Mouse (Mus musculus): ENCODE measurements at regions not wholly inside any gene's neighbourhood (a gene's known extent, or its start where the extent isn't known, plus 50 kb on each side); places are given as distances from the start of the nearest gene placed in this dataset.
A peak's percentile ranks its signal among the peaks of the same experiment; 100 is the strongest.

DNA sequence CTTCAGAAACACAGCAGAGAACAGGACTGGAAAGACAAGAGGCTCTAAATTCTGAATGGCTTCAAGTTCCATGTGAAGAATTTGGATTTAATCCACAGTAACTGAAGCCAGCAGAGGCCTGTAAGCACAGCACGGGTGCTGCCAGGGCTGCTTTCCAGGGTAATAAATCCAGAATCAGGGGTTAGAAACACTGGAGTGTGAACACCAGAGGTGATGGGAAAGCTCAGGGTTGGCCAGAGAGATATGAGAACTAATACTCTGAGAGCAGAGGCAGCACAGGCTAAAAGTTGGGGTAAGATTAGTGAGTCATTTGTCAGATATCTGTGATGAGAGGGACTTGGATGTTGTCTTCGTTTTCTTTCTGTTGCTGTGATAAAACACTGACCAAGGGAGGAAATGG, 153.6 kb upstream of the Tmc3 start:
- DNase-seq: no peak

DNA sequence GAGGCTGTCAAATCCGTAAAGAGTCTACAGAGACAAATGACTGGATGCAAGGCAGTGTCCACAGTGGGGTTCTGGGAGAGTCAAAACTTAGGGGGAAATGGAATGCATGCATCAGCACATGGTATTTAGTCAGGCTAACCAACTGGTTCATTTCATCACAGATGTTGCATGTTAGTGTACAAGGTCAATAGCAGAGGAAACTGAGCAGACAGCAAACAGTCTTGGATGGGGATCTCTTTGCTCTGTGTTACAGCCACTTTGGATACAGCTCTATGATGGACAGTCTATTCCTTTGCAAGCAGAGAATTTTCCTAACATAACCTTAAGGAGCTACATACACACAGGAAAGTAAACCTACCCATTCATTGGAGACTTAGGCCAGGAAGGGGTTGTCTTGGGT, 151.9 kb upstream of the Tmc3 start:
- no peak for DNase-seq

- no peak for DNase-seq
These were observed 150.6 kb upstream of the Tmc3 start for GRCm38 (mm10) chr7:83433959-83434715.

DNA sequence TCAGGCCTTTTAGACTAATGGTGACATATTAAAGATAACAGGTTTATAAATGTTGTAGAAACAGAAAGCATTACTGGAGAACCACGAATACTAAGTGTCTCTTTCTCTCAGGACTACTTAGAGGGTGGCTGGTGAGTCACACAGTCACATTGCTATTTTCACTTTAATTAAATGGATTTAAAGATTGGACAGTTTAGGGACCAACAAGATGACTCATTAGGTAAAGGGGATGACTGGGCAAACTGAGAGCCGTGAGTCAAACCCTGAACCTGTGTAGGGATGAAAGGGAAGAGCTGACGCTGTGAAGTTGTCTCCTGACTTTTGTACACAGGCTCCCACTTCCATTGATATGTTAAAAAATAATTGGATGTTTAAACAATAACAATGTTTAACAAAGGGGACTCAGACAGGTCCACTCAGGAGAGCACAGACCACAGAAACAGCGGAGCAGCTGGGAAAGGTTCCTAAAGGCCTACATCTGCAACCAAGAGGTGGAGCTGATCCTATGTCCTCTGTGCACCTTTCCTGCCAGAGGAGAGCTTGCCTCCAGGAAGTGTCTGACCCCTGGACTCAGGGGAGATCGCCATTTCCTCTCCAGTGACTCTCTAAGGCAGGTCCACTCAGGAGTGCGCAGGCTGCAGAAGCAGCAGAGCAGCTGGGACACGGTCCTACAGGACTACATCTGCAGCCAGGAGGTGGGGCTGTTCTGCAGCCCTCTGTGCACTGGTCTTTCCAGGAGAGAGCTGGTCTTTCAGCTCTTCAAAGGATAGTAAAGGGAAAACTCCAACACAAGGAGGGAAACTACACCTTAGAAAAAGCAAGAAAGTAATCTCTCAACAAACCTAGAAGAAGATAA, 146.0 kb upstream of the Tmc3 start:
- no peak for DNase-seq

DNA sequence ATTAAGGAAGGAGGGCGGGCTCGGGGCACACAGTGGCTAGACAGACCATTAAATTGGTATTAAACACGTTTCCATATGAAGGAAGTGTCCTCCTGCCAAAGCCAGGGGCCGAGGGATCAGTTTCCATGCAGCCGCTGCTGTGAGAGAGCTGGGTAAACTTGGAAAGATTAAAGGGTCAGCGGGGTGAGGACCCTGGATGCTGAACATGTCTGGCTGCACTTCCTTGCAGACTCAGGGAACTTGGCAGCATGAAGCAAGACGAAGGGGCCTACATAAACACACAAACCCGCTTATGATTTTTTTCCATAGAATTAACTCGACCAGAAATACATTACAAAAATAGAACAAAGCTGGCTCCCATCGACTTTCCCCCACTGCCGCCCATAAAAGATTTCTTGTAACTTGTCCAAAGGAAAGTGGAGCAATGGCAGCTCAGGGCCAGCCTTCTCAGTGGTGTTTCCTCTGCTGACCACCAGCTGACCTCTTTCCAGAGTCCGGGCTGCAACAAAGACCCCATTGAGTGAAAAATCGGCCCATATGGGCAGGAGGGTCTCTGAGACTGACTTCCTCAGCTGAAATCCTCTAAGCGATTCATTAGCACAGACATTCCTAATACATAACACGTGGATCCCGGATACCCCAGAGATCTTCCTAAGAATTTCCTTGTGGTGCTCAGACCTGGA, 141.0 kb upstream of the Tmc3 start:
- DNase-seq: no peak

- no peak for DNase-seq
These were observed 140.5 kb upstream of the Tmc3 start for GRCm38 (mm10) chr7:83444279-83444615.

DNA sequence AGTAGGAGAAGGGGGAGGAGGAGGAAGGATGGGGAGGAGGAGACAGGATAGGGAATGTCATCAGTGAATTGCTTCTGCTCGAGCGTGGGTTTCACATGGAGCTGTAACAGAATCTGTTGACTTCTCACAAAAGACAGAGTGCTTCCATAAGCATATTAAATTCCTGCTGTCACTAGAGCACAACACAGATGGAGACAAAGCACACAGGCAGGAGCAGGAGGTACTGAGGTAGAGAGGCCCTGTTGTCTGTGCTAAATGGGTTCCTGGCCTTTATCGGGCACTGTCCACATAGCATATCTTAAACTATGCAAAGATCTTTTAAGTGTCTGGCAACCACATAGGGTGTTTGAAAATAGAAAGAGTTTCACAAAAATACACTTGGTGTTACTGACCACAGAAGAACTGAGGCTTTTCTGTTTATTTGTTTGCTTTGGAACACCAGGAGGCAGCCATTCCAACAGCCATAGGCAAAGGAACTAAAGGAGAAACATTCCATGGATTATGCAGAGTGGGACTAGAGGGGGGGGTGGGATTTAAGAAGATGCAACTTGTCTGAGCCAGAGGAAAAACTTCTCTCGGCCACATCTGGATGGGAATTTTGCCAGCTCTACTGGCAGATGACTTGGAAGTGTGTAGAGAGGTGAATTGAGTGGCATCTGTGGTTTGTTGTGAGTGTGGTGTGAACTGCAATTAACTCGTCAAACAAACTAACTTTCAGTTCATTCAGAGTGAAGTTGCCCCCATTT, 139.4 kb upstream of the Tmc3 start:
- DNase-seq: no peak

GRCm38 (mm10) chr7:83450346-83450745, 134.4 kb upstream of the Tmc3 start:
- DNase-seq: no peak

DNA sequence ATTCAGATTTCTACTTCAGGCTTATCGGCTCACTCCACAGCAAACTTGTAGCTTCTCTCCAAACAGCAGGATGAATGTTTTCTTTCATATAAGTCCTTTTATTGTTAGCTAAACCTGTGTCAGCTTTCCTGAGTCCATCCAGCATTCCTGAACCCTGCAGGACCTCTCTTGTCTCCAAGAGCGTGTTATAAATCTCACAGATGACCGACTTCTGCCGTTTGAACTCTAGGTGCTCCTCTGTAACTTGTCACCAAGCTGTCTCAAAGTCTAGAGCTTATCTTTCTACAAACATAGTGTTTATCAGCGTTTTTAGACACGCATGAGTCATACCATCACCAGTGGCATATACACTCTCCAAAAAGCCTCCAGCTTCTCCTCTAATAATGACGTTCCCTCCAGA, 132.4 kb upstream of the Tmc3 start:
- no peak for DNase-seq

- DNase-seq: no peak
These were observed 125.2 kb upstream of the Tmc3 start for GRCm38 (mm10) chr7:83459520-83459919.

DNA sequence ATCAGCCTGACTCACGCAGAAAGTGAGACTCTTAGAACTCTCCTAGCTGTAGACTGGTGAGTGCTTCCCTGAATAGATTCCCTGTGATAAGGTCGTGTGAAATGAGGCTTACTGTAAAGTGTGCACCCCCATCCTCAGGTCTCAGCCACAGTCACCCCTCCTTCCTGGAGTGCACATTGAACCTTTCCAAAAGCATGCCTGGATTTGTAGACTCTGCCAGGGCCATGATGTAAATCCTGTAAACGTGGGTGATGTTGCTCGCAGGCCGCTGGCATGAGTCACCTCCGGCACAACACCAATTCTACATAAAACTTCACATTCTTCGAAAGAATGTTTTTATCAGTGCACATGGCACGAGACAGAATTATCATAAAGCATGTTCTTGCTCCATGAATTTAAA, 117.7 kb upstream of the Tmc3 start:
- DNase-seq: no peak

GRCm38 (mm10) chr7:83469856-83470255, 114.9 kb upstream of the Tmc3 start:
- DNase-seq: peak in 1 of 2 experiments; percentile 18

DNA sequence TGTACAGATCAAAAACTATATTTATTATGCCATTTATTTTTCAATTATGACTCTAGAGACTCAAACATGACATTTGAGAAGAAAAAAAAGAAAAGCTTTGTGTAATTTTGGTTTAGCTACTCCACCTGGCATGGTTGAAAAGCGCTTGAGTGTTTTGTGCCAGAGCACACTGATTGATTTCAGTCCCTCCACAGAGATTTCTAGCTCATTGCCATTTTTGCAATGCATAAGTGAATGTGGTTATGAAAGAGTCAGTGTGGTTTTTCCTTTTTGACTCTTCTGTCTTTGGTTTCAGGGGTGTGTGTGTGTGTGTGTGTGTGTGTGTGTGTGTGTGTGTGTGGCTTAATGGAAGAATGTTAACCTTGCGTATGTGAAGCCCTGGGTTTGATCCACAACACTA, 113.6 kb upstream of the Tmc3 start:
- DNase-seq: no peak

- DNase-seq: no peak
These were observed 110.3 kb upstream of the Tmc3 start for GRCm38 (mm10) chr7:83474471-83474870.

GRCm38 (mm10) chr7:83474986-83475385, 109.7 kb upstream of the Tmc3 start:
- DNase-seq: no peak

DNA sequence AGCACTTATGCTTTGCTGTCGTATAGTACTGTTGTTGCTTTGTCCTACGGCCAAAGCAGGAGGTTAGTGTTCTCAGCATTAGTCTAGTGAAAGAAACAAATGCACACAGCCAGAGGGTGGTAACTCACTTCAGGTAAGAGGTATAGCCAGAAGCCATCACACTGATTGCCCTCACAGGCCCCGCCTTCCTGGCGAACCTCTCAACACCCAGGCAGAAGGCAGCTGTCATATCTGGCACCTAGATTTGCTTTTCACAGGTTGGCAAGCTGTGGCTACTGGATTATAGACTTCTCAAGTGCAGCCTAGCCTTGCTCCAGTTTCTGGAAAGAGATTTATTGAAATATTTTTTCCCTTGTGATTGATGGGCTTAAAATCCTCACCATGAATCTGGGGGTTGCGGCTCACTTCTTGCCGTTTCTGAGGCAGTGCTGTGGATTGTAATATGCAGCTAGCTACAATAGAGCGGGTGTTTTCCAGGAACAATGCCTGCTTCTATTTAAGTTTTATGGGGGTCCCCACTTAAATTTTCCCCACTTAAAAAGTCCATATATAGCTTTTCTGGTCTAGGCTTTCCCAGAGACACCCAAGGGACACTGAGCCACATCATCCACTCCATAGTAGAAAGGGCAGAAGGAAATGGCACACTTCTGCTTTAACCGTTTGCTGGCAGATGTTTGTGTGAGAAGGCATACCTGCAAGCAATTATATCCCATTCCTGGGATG, 109.1 kb upstream of the Tmc3 start:
- peak; percentile 68 to 75 for DNase-seq

DNA sequence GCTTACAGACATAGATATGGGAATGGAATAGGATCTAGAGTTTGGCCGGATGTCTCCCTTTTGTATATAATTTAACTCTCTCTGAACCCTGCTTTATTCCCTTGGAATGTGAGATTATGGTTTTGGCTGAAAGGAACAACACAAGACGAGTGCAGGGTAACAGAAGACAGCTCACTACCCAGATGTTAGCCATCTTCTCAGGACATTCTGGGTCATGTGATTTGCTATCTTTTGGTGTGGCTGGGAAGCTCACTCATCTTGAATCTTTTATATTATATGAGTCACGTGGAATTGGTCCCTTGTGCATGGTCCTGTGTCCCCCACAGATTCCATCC, 108.6 kb upstream of the Tmc3 start:
- DNase-seq: no peak

GRCm38 (mm10) chr7:83476861-83477260, 107.9 kb upstream of the Tmc3 start:
- DNase-seq: no peak

GRCm38 (mm10) chr7:83477661-83478121, 107.0 kb upstream of the Tmc3 start:
- peak; percentile 32 to 35 for DNase-seq

GRCm38 (mm10) chr7:83481655-83482054, 103.1 kb upstream of the Tmc3 start:
- no peak for DNase-seq

GRCm38 (mm10) chr7:83482254-83482653, 102.5 kb upstream of the Tmc3 start:
- DNase-seq: no peak

- no peak for DNase-seq
These were observed 101.9 kb upstream of the Tmc3 start for GRCm38 (mm10) chr7:83482671-83483304.
